Mouse (Mus musculus): ENCODE measurements around the gene Anapc15-ps. TPM values are rescaled to one million over a fixed set of nuclear protein-coding genes. Genes with fewer than 3 reads are reported as not detected.

The Anapc15-ps gene
- polyA plus RNA-seq, 1 experiment from 2014 or later = not detected

DNA sequence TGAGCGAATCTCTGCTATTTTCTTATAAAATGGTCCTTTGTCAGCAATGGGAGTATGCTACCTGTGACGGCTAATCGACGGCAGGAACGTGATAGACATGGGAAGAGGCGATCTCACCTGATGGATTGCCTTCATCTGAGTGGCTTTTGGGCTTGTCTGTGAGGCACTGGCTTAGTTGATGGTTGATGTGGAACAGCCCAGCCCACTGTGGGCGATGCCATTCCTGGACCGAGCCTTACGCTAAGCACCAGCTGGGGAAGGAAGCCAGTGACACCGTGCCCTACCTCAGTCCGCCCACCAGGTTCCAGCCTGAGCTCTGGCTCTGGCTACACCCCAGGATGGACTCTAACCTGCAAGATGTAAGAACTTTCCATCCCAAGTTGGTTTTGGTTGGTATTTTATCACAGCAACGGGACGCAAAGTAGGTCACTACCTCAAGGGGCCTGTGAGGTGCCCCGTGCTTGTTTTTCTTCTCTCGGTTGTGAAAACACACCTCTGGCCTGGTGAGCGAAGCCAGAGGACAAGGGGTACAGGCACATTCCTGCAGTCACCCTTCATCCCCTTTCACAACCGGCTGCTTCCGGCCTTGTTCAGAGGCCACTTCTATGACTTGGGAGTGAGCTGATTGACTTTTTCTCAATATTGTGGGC lies 22.5 kb upstream of the Anapc15-ps start:
- no peak overlapping the region for H3K4me3 ChIP-seq (ENCODE audit: low read length)
- WGBS = 78% methylated on average over 18 of the region's 18 CpGs
- no peak overlapping the region for H3K27ac ChIP-seq (ENCODE audit: low read depth, low read length)
- H3K9ac ChIP-seq (ENCODE audit: low read depth, low read length) = no peak overlapping the region
- H3K9me3 ChIP-seq (ENCODE audit: control insufficient read depth, low read length) = no peaks in the 10 kb centered on the region
- no peaks in the 10 kb centered on the region for H3K27me3 ChIP-seq (ENCODE audit: control insufficient read depth, insufficient read depth, low read length)
- H3K36me3 ChIP-seq (ENCODE audit: control insufficient read depth, insufficient read depth, low read length) = no peaks in the 10 kb centered on the region
- peak; percentile 66; the same call in 1 of the 2 replicates for ATAC-seq (ENCODE audit: low FRiP score, low TSS enrichment)
- H3K4me2 ChIP-seq (replicated peaks; ENCODE audit: low read depth, low read length) = no peak overlapping the region
- peaks cover 4% of the 10 kb centered on the region; the same call in 1 of the 2 replicates for H3K4me1 ChIP-seq (ENCODE audit: control insufficient read depth, insufficient read depth, low read length)

DNA sequence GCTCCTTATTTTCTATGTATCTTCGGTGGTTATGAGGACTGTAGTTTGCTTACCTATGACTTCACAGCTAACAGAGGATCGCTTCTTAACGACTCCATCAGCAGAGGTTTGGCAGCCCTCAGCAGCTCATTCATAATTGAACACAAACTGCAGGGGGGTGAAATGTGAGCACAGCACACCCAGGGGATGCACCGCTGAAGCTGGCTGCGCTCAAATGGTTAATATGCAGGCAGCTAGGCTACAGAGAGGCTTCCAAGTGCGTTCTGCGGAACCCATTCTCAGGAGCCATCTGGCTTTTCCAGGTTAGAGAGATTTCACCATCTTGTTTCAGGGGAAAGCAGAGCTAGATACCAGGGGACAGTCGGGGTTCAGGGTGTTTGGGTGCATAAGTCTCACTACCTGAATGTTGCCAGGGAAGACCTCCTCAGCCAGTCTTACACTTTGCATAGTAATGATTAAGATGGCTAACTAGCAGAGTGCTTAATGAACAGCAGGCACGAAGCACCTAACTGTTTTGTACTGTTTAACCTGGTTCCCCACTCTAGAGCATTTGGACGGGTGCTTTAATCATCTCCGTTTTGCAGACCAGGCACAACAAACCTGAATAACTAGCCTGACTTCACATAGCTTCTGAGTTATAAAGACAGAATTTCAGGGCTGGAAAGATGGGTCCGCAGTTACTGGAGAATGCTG lies 21.5 kb upstream of the Anapc15-ps start:
- H3K27me3 ChIP-seq (ENCODE audit: control insufficient read depth, insufficient read depth, low read length) = no peaks in the 10 kb centered on the region
- H3K4me3 ChIP-seq (ENCODE audit: low read length) = no peak overlapping the region
- 69% methylated on average over 12 of the region's 12 CpGs for WGBS
- ATAC-seq (ENCODE audit: low FRiP score, low TSS enrichment) = no peak
- no peak overlapping the region for H3K9ac ChIP-seq (ENCODE audit: low read depth, low read length)
- H3K27ac ChIP-seq (ENCODE audit: low read depth, low read length) = no peak overlapping the region
- H3K36me3 ChIP-seq (ENCODE audit: control insufficient read depth, insufficient read depth, low read length) = no peaks in the 10 kb centered on the region
- H3K9me3 ChIP-seq (ENCODE audit: control insufficient read depth, low read length) = no peaks in the 10 kb centered on the region
- no peak overlapping the region for H3K4me2 ChIP-seq (replicated peaks; ENCODE audit: low read depth, low read length)
- peaks cover 4% of the 10 kb centered on the region; the same call in 1 of the 2 replicates for H3K4me1 ChIP-seq (ENCODE audit: control insufficient read depth, insufficient read depth, low read length)

DNA sequence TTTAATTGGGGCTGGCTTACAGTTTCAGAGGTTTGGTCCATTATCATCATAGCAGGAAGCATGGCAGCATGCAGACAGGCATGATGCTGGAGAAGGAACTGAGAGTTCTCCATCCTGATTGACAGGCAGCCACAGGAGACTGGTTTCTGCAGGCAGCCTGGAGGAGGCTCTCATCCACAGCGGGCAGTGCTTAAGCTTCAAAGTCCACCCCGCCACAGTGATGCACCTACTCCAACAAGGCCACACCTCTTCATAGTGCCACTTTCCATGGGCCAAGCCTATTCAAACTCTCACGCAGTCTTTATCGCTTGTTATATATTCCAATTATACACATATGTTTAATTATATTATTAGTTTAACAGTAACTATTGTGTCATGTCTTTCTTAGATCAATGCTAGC lies 18.1 kb upstream of the Anapc15-ps start:
- H3K4me2 ChIP-seq (replicated peaks; ENCODE audit: low read depth, low read length) = no peak overlapping the region
- no peak overlapping the region for H3K4me3 ChIP-seq (ENCODE audit: low read length)
- H3K27me3 ChIP-seq (ENCODE audit: control insufficient read depth, insufficient read depth, low read length) = no peaks in the 10 kb centered on the region
- H3K4me1 ChIP-seq (ENCODE audit: control insufficient read depth, insufficient read depth, low read length) = peaks cover 4% of the 10 kb centered on the region; the same call in 1 of the 2 replicates
- H3K27ac ChIP-seq (ENCODE audit: low read depth, low read length) = no peak overlapping the region
- WGBS = 95% methylated on average over 4 of the region's 4 CpGs
- no peaks in the 10 kb centered on the region for H3K36me3 ChIP-seq (ENCODE audit: control insufficient read depth, insufficient read depth, low read length)
- no peak for ATAC-seq (ENCODE audit: low FRiP score, low TSS enrichment)
- no peaks in the 10 kb centered on the region for H3K9me3 ChIP-seq (ENCODE audit: control insufficient read depth, low read length)
- H3K9ac ChIP-seq (ENCODE audit: low read depth, low read length) = no peak overlapping the region

DNA sequence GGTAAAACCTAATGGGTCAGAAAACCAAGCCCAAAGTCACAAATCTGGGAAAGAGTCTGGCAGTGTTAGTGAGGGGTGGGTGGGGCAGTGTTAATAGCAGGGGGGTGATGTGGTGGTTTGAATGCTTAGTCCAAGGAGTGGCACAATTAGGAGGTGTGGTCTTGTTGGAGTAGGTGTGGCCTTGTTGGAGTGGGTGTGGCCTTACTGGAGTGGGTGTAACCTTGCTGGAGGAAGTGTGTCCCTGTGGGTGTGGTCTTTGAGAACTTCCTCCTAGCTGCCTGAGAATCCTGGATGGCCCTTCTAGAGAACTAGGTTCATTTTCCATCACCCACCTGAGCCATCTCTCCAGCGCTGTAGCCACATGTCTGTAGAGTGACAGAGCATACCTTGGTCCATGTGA lies 16.6 kb upstream of the Anapc15-ps start:
- no peaks in the 10 kb centered on the region for H3K9me3 ChIP-seq (ENCODE audit: control insufficient read depth, low read length)
- ATAC-seq (ENCODE audit: low FRiP score, low TSS enrichment) = 0 out of 2 replicates have a peak, but pooled peaks have one; percentile 24
- no peak overlapping the region for H3K9ac ChIP-seq (ENCODE audit: low read depth, low read length)
- 86% methylated on average over 1 of the region's 1 CpGs for WGBS
- H3K4me1 ChIP-seq (ENCODE audit: control insufficient read depth, insufficient read depth, low read length) = peaks cover 4% of the 10 kb centered on the region; the same call in 1 of the 2 replicates
- H3K36me3 ChIP-seq (ENCODE audit: control insufficient read depth, insufficient read depth, low read length) = no peaks in the 10 kb centered on the region
- H3K4me3 ChIP-seq (ENCODE audit: low read length) = no peak overlapping the region
- no peak overlapping the region for H3K4me2 ChIP-seq (replicated peaks; ENCODE audit: low read depth, low read length)
- no peak overlapping the region for H3K27ac ChIP-seq (ENCODE audit: low read depth, low read length)
- no peaks in the 10 kb centered on the region for H3K27me3 ChIP-seq (ENCODE audit: control insufficient read depth, insufficient read depth, low read length)

GRCm38 (mm10) chr10:95689058-95689457 lies 15.8 kb upstream of the Anapc15-ps start:
- no peak for ATAC-seq (ENCODE audit: low FRiP score, low TSS enrichment)
- 85% methylated on average over 7 of the region's 7 CpGs for WGBS

GRCm38 (mm10) chr10:95687558-95688141 lies 14.4 kb upstream of the Anapc15-ps start:
- WGBS = 83% methylated on average over 21 of the region's 21 CpGs
- H3K4me2 ChIP-seq (replicated peaks; ENCODE audit: low read depth, low read length) = no peak overlapping the region
- H3K4me3 ChIP-seq (ENCODE audit: low read length) = no peak overlapping the region
- no peak overlapping the region for H3K27ac ChIP-seq (ENCODE audit: low read depth, low read length)
- H3K27me3 ChIP-seq (ENCODE audit: control insufficient read depth, insufficient read depth, low read length) = no peaks in the 10 kb centered on the region
- no peak for ATAC-seq (ENCODE audit: low FRiP score, low TSS enrichment)
- H3K36me3 ChIP-seq (ENCODE audit: control insufficient read depth, insufficient read depth, low read length) = no peaks in the 10 kb centered on the region
- H3K4me1 ChIP-seq (ENCODE audit: control insufficient read depth, insufficient read depth, low read length) = no peaks in the 10 kb centered on the region
- no peaks in the 10 kb centered on the region for H3K9me3 ChIP-seq (ENCODE audit: control insufficient read depth, low read length)
- no peak overlapping the region for H3K9ac ChIP-seq (ENCODE audit: low read depth, low read length)

More at GRCm38 (mm10) chr10:95689058-95689457, 15.8 kb upstream of the Anapc15-ps start:
- Histone ChIP-seq H3K9me3 (ENCODE audit: control insufficient read depth, low read length) (no peaks in the 10 kb centered on the region), H3K36me3 (ENCODE audit: control insufficient read depth, insufficient read depth, low read length) (no peaks in the 10 kb centered on the region), H3K27ac (ENCODE audit: low read depth, low read length) (no peak overlapping the region), H3K27me3 (ENCODE audit: control insufficient read depth, insufficient read depth, low read length) (no peaks in the 10 kb centered on the region), H3K4me2 (replicated peaks; ENCODE audit: low read depth, low read length) (no peak overlapping the region), H3K4me1 (ENCODE audit: control insufficient read depth, insufficient read depth, low read length) (no peaks in the 10 kb centered on the region), H3K4me3 (ENCODE audit: low read length) (no peak overlapping the region), H3K9ac (ENCODE audit: low read depth, low read length) (no peak overlapping the region)

- Histone ChIP-seq H3K36me3 (ENCODE audit: control insufficient read depth, insufficient read depth, low read length) (no peaks in the 10 kb centered on the region), H3K27ac (ENCODE audit: low read depth, low read length) (no peak overlapping the region), H3K4me1 (ENCODE audit: control insufficient read depth, insufficient read depth, low read length) (no peaks in the 10 kb centered on the region), H3K4me3 (ENCODE audit: low read length) (no peak overlapping the region), H3K27me3 (ENCODE audit: control insufficient read depth, insufficient read depth, low read length) (no peaks in the 10 kb centered on the region), H3K4me2 (replicated peaks; ENCODE audit: low read depth, low read length) (no peak overlapping the region), H3K9me3 (ENCODE audit: control insufficient read depth, low read length) (no peaks in the 10 kb centered on the region), H3K9ac (ENCODE audit: low read depth, low read length) (no peak overlapping the region)
- no peak for ATAC-seq (ENCODE audit: low FRiP score, low TSS enrichment)
- WGBS = 92% methylated on average over 4 of the region's 4 CpGs
Observed at GRCm38 (mm10) chr10:95686041-95686440, 12.8 kb upstream of the Anapc15-ps start.

- ATAC-seq (ENCODE audit: low FRiP score, low TSS enrichment) = peak; percentile 53; the same call in 1 of the 2 replicates
- 43% methylated on average over 15 of the region's 15 CpGs for WGBS
Observed at GRCm38 (mm10) chr10:95684782-95685555, 11.7 kb upstream of the Anapc15-ps start.

More at GRCm38 (mm10) chr10:95684782-95685555, 11.7 kb upstream of the Anapc15-ps start:
- no peak overlapping the region for H3K9ac ChIP-seq (ENCODE audit: low read depth, low read length)
- H3K4me1 ChIP-seq (ENCODE audit: control insufficient read depth, insufficient read depth, low read length) = no peaks in the 10 kb centered on the region
- no peaks in the 10 kb centered on the region for H3K36me3 ChIP-seq (ENCODE audit: control insufficient read depth, insufficient read depth, low read length)
- H3K27me3 ChIP-seq (ENCODE audit: control insufficient read depth, insufficient read depth, low read length) = no peaks in the 10 kb centered on the region
- H3K4me3 ChIP-seq (ENCODE audit: low read length) = no peak overlapping the region
- H3K9me3 ChIP-seq (ENCODE audit: control insufficient read depth, low read length) = no peaks in the 10 kb centered on the region
- H3K4me2 ChIP-seq (replicated peaks; ENCODE audit: low read depth, low read length) = no peak overlapping the region
- no peak overlapping the region for H3K27ac ChIP-seq (ENCODE audit: low read depth, low read length)
